Mouse (Mus musculus): ENCODE measurements around the gene Spats2l.

GRCm38 (mm10) chr1:57947552-57948347, 173.8 kb downstream of the Spats2l start:
- no peak for TF ChIP-seq CTCF (IDR thresholded peaks at IDR 0.05; ENCODE audit: borderline replicate concordance, insufficient read depth, low read depth, low read length)
- no peak for TF ChIP-seq POLR2A (IDR thresholded peaks at IDR 0.05; ENCODE audit: borderline replicate concordance, insufficient read depth, low read length)

All from cerebellum, adult 2 months (tissue).